Mouse (Mus musculus) hindbrain, embryonic 14.5 days (tissue): ENCODE measurements around the gene Plrg1. TPM values are rescaled to one million over a fixed set of nuclear protein-coding genes. Genes with fewer than 3 reads are reported as not detected.
A peak's percentile ranks its signal among the peaks of the same experiment; 100 is the strongest.

Experiments used
- ATAC-seq: fragments of 200-750 bp; cut with Nextera tagmentation; 2 replicates; pipeline ENCODE4 v1.8.0; 2017; ENCODE audit warnings: moderate number of reproducible peaks, mild to moderate bottlenecking, moderate TSS enrichment, moderate library complexity; ENCODE audit not compliant: low FRiP score
- DNase-seq: peaks from one replicate; pipeline ENCODE4 v3.0.0-alpha.2; 2015; ENCODE audit warnings: low spot score
- H3K27ac ChIP-seq: fragments of 300-500 bp; sonication (generic); 2 replicates; pipeline ENCODE4 v1.5.1; 2014; ENCODE audit warnings: mild to moderate bottlenecking, moderate library complexity
- H3K27me3 ChIP-seq: fragments of 300-500 bp; sonication (generic); 2 replicates; pipeline ENCODE4 v1.6.1; 2014; ENCODE audit warnings: mild to moderate bottlenecking, low read length, mixed read lengths; ENCODE audit not compliant: control insufficient read depth, insufficient read depth
- H3K36me3 ChIP-seq: fragments of 300-500 bp; sonication (generic); replicated peaks from 2 replicates; pipeline ENCODE4 v1.6.1; 2014; ENCODE audit not compliant: control insufficient read depth, insufficient read depth
- H3K4me1 ChIP-seq: fragments of 300-500 bp; sonication (generic); replicated peaks from 2 replicates; pipeline ENCODE4 v1.6.1; 2014; ENCODE audit warnings: antibody characterized with exemption, low read length, mixed read lengths; ENCODE audit not compliant: control insufficient read depth, insufficient read depth
- H3K4me2 ChIP-seq: fragments of 300-500 bp; sonication (generic); replicated peaks from 2 replicates; pipeline ENCODE4 v1.6.1; 2014; ENCODE audit warnings: mild to moderate bottlenecking, moderate library complexity
- H3K4me3 ChIP-seq: fragments of 300-500 bp; sonication (generic); replicated peaks from 2 replicates; pipeline ENCODE4 v1.5.1; 2014; ENCODE audit warnings: mild to moderate bottlenecking, low read length
- H3K9ac ChIP-seq: fragments of 300-500 bp; sonication (generic); 2 replicates; pipeline ENCODE4 v1.6.1; 2014
- H3K9me3 ChIP-seq: fragments of 300-500 bp; sonication (generic); 2 replicates; pipeline ENCODE4 v1.6.1; 2016; ENCODE audit warnings: low read length; ENCODE audit not compliant: control insufficient read depth
- WGBS: fragments of 180-500 bp; shearing (Covaris S2); extraction: QIAGEN DNeasy Blood & Tissue Kit; methylation state at CpG from one replicate; pipeline ENCODE4 v1.1.7; 2014; 5-methylcytosine and 5-hydroxymethylcytosine counted together
- polyA plus RNA-seq: library from polyadenylated mRNA; unstranded; fragments of >200 nt; fragmentation: Nextera tagmentation; extraction: Ambion mirVana; gene quantifications from 2 replicates; pipeline ENCODE4 v1.2.1, GENCODE M21; 2014

Gene Plrg1
- polyA plus RNA-seq, 1 experiment from 2014 or later = 99.6 TPM

DNA sequence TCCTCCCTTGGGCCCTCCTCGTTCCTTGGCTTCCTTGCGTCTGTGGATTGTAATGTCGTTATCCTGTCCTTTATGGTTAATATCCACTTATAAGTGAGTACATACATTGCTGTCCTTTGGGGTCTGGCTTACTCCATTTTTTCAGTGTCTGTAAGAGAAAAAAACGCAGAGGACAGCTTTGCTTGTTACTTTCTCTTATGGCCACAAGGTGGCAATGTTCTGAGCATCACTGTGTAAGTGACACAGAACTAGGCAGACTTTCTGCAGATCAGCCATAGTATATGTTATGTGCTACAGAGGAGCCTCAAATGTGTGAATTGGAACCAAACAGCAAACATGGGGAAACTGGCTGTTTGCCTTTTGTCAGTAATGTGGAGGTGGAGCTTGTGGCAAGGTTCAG is 54.8 kb downstream of the Plrg1 start:
- Histone ChIP-seq H3K36me3 (no peaks in the 10 kb centered on the region), H3K4me2 (no peak overlapping the region), H3K27ac (no peak overlapping the region), H3K27me3 (no peaks in the 10 kb centered on the region), H3K4me3 (no peak overlapping the region), H3K9ac (no peak overlapping the region), H3K4me1 (peaks cover 24% of the 10 kb centered on the region), H3K9me3 (no peaks in the 10 kb centered on the region)
- ATAC-seq (peak; percentile 71; the same call in 1 of the 2 replicates), DNase-seq (peak; percentile 82)
- 34% methylated on average over 4 of the region's 4 CpGs for WGBS

DNA sequence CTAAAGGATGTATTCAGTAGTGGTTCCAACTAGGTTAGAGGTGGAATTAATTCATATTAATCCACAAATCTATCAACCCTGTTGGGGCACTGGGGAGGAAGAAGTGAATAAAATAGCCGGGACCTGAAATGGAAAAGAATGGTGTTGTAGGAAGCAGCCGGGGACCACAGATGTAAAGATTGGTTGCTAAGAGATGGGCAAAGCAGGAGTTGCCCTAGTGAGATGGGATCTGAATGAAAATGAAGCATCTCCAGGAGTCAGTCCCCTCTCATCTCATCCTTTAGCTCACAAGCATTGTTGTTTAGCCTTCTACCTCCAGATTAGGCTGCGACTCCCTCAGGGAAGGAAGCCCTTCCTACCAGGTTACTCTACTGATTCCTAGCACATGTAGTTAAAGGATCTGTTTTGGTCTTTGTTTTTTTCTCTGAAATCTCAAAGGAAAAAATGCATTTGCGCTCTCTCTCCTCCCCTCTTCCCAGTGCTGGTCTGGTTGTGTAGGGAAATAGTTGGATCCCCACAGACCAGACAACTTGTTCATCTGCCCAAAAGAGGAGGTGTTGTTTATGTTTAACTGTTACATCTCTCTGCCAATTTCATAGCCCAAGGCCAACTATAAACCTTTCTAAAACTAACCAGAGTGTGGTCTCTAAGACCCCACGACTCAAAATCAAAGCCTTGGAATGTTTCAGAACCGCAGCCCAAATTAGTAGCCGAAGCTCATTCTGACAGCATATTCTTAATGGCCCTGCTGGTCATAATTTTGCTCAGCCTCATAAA is 56.4 kb downstream of the Plrg1 start:
- no peaks in the 10 kb centered on the region for H3K27me3 ChIP-seq
- H3K4me1 ChIP-seq = peaks cover 24% of the 10 kb centered on the region
- no peak overlapping the region for H3K27ac ChIP-seq
- H3K4me3 ChIP-seq = no peak overlapping the region
- 26% methylated on average over 7 of the region's 7 CpGs for WGBS
- H3K9me3 ChIP-seq = no peaks in the 10 kb centered on the region
- ATAC-seq (no peak), DNase-seq (no peak)
- no peaks in the 10 kb centered on the region for H3K36me3 ChIP-seq
- H3K9ac ChIP-seq = no peak overlapping the region
- no peak overlapping the region; the same call in 1 of the 2 replicates for H3K4me2 ChIP-seq

DNA sequence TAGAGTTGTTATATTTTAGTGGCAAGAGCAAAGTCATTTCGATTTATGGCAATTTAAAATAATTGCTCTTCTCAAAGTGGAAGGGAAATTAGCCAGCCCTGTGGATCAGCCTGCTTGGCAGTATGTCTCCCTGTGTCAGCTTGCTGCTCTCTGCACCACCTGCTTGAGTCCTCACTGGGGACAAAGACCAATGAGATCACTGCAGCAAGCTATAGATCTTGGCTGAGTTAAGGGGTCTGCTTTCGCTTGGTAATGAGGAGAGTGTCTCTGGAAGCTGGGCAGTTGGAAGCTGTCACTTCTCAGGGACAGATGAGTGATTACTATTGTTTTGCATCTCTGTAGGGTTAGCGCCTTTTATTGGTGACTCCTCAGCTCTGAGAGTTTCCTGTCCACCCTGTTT is 57.5 kb downstream of the Plrg1 start:
- Histone ChIP-seq H3K4me1 (peaks cover 24% of the 10 kb centered on the region), H3K9me3 (no peaks in the 10 kb centered on the region), H3K36me3 (no peaks in the 10 kb centered on the region), H3K27ac (no peak overlapping the region), H3K4me2 (no peak overlapping the region), H3K27me3 (no peaks in the 10 kb centered on the region), H3K4me3 (no peak overlapping the region), H3K9ac (no peak overlapping the region)
- no peak for DNase-seq
- WGBS = 10% methylated on average over 3 of the region's 3 CpGs
- peak; percentile 51; the same call in 1 of the 2 replicates for ATAC-seq

DNA sequence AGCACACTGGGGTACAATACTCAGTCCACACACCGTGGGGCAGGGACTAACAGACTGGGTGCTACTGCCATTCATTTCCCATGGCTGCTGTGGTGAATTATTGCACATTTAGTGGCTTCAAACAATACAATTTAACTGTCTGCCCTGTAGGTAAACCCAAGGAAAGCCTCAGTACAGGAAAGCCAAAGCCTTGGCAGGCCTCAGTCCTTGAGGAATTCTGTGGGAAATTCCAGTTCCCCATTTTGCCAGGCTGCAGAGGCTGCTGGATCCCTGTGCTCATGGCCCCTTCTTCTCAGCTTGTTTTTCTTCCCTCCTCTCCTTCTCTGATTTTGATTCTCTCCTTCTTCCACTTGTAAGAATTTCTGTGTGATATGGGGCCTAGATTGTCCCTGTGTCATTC is 59.6 kb downstream of the Plrg1 start:
- Histone ChIP-seq H3K4me3 (no peak overlapping the region), H3K36me3 (no peaks in the 10 kb centered on the region), H3K4me1 (peaks cover 24% of the 10 kb centered on the region), H3K9me3 (no peaks in the 10 kb centered on the region), H3K9ac (no peak overlapping the region), H3K27ac (no peak overlapping the region), H3K27me3 (no peaks in the 10 kb centered on the region), H3K4me2 (no peak overlapping the region)
- 65% methylated on average over 1 of the region's 1 CpGs for WGBS
- ATAC-seq (no peak), DNase-seq (no peak)

DNA sequence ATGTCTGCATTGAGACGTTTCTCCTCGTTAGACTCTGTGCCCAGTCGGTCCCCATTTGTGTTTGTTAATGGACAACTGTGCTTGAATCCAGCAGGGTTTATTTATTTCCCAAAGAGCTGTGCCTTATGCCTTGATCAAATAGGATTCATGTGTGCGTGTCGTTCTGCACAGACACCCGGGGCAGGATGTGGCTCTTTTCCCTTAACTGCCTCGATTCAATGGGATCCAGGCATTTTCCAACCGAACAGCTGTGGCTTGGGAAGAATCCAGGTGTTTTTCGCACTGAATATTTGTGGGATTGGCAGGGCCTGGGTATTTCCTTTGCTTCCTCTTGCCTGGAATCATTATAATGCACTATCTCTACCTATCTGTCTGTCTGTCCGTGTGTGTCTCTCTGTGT is 62.3 kb downstream of the Plrg1 start:
- H3K27ac ChIP-seq = no peak overlapping the region
- DNase-seq (no peak), ATAC-seq (no peak)
- H3K4me1 ChIP-seq = peaks cover 7% of the 10 kb centered on the region
- no peak overlapping the region for H3K9ac ChIP-seq
- H3K27me3 ChIP-seq = no peaks in the 10 kb centered on the region
- H3K9me3 ChIP-seq = no peaks in the 10 kb centered on the region
- no peak overlapping the region for H3K4me2 ChIP-seq
- H3K4me3 ChIP-seq = no peak overlapping the region
- WGBS = 70% methylated on average over 10 of the region's 10 CpGs
- H3K36me3 ChIP-seq = no peaks in the 10 kb centered on the region

Other genes starting within 250 kb of the Plrg1 start
- 1.6 and 2.3 TPM in 2 replicates for gene Rbm46, start 179.0 kb upstream of the Plrg1 start, polyA plus RNA-seq
- gene Lrat, start 151.5 kb upstream of the Plrg1 start, polyA plus RNA-seq = 0.17 and 0.30 TPM in 2 replicates
- not detected in 2 replicates for gene Fgg, start 47.8 kb upstream of the Plrg1 start, polyA plus RNA-seq
- not detected in 2 replicates for gene Fga, start 29.4 kb upstream of the Plrg1 start, polyA plus RNA-seq
- gene Fgb, start 5.7 kb upstream of the Plrg1 start, polyA plus RNA-seq = not detected in 2 replicates
- gene Dchs2, start 72.4 kb downstream of the Plrg1 start, polyA plus RNA-seq = 2.1 and 2.3 TPM in 2 replicates